In genomic region chr1:184714515-184714914, GRCm38 (mm10) we compare ENCODE assay signal across 24 mouse cellular contexts. TPM values are rescaled to one million over a fixed set of nuclear protein-coding genes. Genes with fewer than 3 reads are reported as not detected.
DNase-seq lines count a peak whose midpoint lies in the region; ATAC-seq and TF ChIP-seq lines count a peak whose summit lies in the region.
"Had no signal": no experiment of that assay in that cellular context is flagged by ENCODE, and none has a peak within 500 bp of the region (broad histone marks: within the 10 kb centered on the region; RNA-seq: fewer than 3 reads in every experiment).

No protein-coding gene starts in this region.

- H3K27me3 ChIP-seq in hindbrain, embryonic 14.5 days (ENCODE audit: control insufficient read depth, insufficient read depth, low read length), result peaks cover 72% of the 10 kb centered on the region
- peaks cover 51% of the 10 kb centered on the region for H3K27me3 ChIP-seq in hindbrain, embryonic 11.5 days (ENCODE audit: control insufficient read depth, insufficient read depth, low read length)
- peaks cover 6% of the 10 kb centered on the region for H3K27me3 ChIP-seq in kidney, adult 2 months (replicated peaks; ENCODE audit: control insufficient read depth, insufficient read depth, low read length)
- peaks cover 96% of the 10 kb centered on the region for H3K27me3 ChIP-seq in kidney, embryonic 15.5 days
- peaks cover 70% of the 10 kb centered on the region for H3K27me3 ChIP-seq in kidney, embryonic 16.5 days (ENCODE audit: insufficient read depth, low read length)
- H3K27me3 ChIP-seq: CH12.LX had no signal

- WGBS in hindbrain, embryonic 14.5 days, result 21% methylated on average over 3 of the region's 3 CpGs
- WGBS in hindbrain, embryonic 11.5 days, result 27% methylated on average over 3 of the region's 3 CpGs
- WGBS in kidney, adult 2 months, result 28% methylated on average over 3 of the region's 3 CpGs
- 22% methylated on average over 3 of the region's 3 CpGs for WGBS in kidney, embryonic 15.5 days
- WGBS in kidney, embryonic 16.5 days, result 24% methylated on average over 3 of the region's 3 CpGs

- H3K9ac ChIP-seq in hindbrain, embryonic 14.5 days, result no peak overlapping the region
- H3K9ac ChIP-seq in hindbrain, embryonic 11.5 days (ENCODE audit: low read depth, low read length), result no peak overlapping the region
- H3K9ac ChIP-seq in kidney, embryonic 15.5 days, result no peak overlapping the region
- no peak overlapping the region for H3K9ac ChIP-seq in kidney, embryonic 16.5 days (replicated peaks; ENCODE audit: low read length)
- H3K9ac ChIP-seq: embryonic facial prominence, embryonic 12.5 days; forebrain, embryonic 13.5 days; forebrain, embryonic 15.5 days had no signal

- no peaks in the 10 kb centered on the region for H3K9me3 ChIP-seq in hindbrain, embryonic 14.5 days (ENCODE audit: control insufficient read depth, low read length)
- no peaks in the 10 kb centered on the region for H3K9me3 ChIP-seq in hindbrain, embryonic 11.5 days (ENCODE audit: control insufficient read depth, low read length)
- no peaks in the 10 kb centered on the region for H3K9me3 ChIP-seq in kidney, embryonic 15.5 days (replicated peaks)
- H3K9me3 ChIP-seq in kidney, embryonic 16.5 days (ENCODE audit: low read length), result no peaks in the 10 kb centered on the region
- H3K9me3 ChIP-seq: embryonic facial prominence, embryonic 10.5 days; embryonic facial prominence, embryonic 12.5 days; forebrain, embryonic 13.5 days; forebrain, embryonic 15.5 days; G1E had no signal

- no peak for TF ChIP-seq POLR2A in kidney, adult 2 months (IDR thresholded peaks at IDR 0.05; ENCODE audit: low read depth, low read length)

- no peaks in the 10 kb centered on the region for H3K4me1 ChIP-seq in hindbrain, embryonic 14.5 days (replicated peaks; ENCODE audit: control insufficient read depth, insufficient read depth, low read length)
- no peaks in the 10 kb centered on the region; the same call in 1 of the 2 replicates for H3K4me1 ChIP-seq in hindbrain, embryonic 11.5 days (replicated peaks; ENCODE audit: control insufficient read depth, insufficient read depth, low read length)
- no peaks in the 10 kb centered on the region for H3K4me1 ChIP-seq in kidney, adult 2 months (ENCODE audit: control insufficient read depth, insufficient read depth, low read length)
- H3K4me1 ChIP-seq in kidney, embryonic 15.5 days, result peaks cover 31% of the 10 kb centered on the region
- H3K4me1 ChIP-seq in kidney, embryonic 16.5 days (ENCODE audit: insufficient read depth, low read length), result peaks cover 12% of the 10 kb centered on the region
- H3K4me1 ChIP-seq: embryonic facial prominence, embryonic 12.5 days; forebrain, embryonic 13.5 days had no signal

- no peak for TF ChIP-seq CTCF in kidney, adult 2 months (conservative IDR thresholded peaks at IDR 0.05; ENCODE audit: insufficient read depth, insufficient read length, low read depth, low read length)

- DNase-seq in hindbrain, embryonic 14.5 days (ENCODE audit: low spot score), result peak; percentile 22
- no peak for DNase-seq in hindbrain, embryonic 11.5 days (ENCODE audit: low spot score)
- DNase-seq in kidney, adult 2 months, result peak; percentile 62
- peak; percentile 29 for DNase-seq in kidney, postnatal 14 days
- DNase-seq: adrenal gland, adult 8-10 months; adrenal gland, postnatal 14 days; adrenal gland, postnatal 36 days; B cell, adult 2 months; cerebellum, adult 11-12 months; cerebellum, adult 2 months; cerebellum, adult 9-10 months; cerebellum, postnatal 10 days; cerebellum, postnatal 25 days had no signal

- H3K36me3 ChIP-seq in hindbrain, embryonic 14.5 days (replicated peaks; ENCODE audit: control insufficient read depth, insufficient read depth), result no peaks in the 10 kb centered on the region
- no peaks in the 10 kb centered on the region for H3K36me3 ChIP-seq in hindbrain, embryonic 11.5 days (ENCODE audit: control insufficient read depth, insufficient read depth, low read length)
- no peaks in the 10 kb centered on the region for H3K36me3 ChIP-seq in kidney, adult 2 months (ENCODE audit: control insufficient read depth, insufficient read depth, low read length)
- no peaks in the 10 kb centered on the region for H3K36me3 ChIP-seq in kidney, embryonic 15.5 days
- H3K36me3 ChIP-seq in kidney, embryonic 16.5 days (ENCODE audit: insufficient read depth, low read length), result no peaks in the 10 kb centered on the region
- H3K36me3 ChIP-seq: embryonic facial prominence, embryonic 10.5 days; embryonic facial prominence, embryonic 12.5 days; forebrain, embryonic 15.5 days; G1E had no signal

- H3K4me2 ChIP-seq in hindbrain, embryonic 14.5 days (replicated peaks), result no peak overlapping the region
- H3K4me2 ChIP-seq in hindbrain, embryonic 11.5 days (replicated peaks; ENCODE audit: low read depth, low read length), result no peak overlapping the region
- H3K4me2 ChIP-seq in kidney, embryonic 15.5 days, result no peak overlapping the region
- no peak overlapping the region for H3K4me2 ChIP-seq in kidney, embryonic 16.5 days (replicated peaks; ENCODE audit: low read depth, low read length)
- H3K4me2 ChIP-seq: embryonic facial prominence, embryonic 12.5 days; forebrain, embryonic 13.5 days; forebrain, embryonic 15.5 days had no signal

- no peak overlapping the region for H3K27ac ChIP-seq in hindbrain, embryonic 14.5 days
- H3K27ac ChIP-seq in hindbrain, embryonic 11.5 days (ENCODE audit: low read depth, low read length), result no peak overlapping the region
- no peak overlapping the region for H3K27ac ChIP-seq in kidney, adult 2 months (ENCODE audit: insufficient read depth, low read depth, low read length)
- H3K27ac ChIP-seq in kidney, embryonic 15.5 days, result no peak overlapping the region
- H3K27ac ChIP-seq in kidney, embryonic 16.5 days (ENCODE audit: low read length), result no peak overlapping the region
- H3K27ac ChIP-seq: embryonic facial prominence, embryonic 10.5 days; embryonic facial prominence, embryonic 12.5 days; forebrain, embryonic 13.5 days; forebrain, embryonic 15.5 days had no signal

- ATAC-seq in hindbrain, embryonic 14.5 days (ENCODE audit: low FRiP score), result no peak
- ATAC-seq in hindbrain, embryonic 11.5 days (ENCODE audit: low FRiP score), result no peak
- no peak; the same call in 1 of the 2 replicates for ATAC-seq in kidney, embryonic 15.5 days (replicated peaks; ENCODE audit: low FRiP score)
- no peak for ATAC-seq in kidney, embryonic 16.5 days (ENCODE audit: low FRiP score, low TSS enrichment)
- ATAC-seq: activated CD4-positive, CD25-positive, alpha-beta regulatory T cell, adult 4 months; CD4-positive, CD25-positive, alpha-beta regulatory T cell, adult 4 months; forebrain, embryonic 13.5 days; forebrain, embryonic 15.5 days; Patski had no signal

- no peak overlapping the region for H3K4me3 ChIP-seq in hindbrain, embryonic 14.5 days (replicated peaks; ENCODE audit: low read length)
- no peak overlapping the region for H3K4me3 ChIP-seq in hindbrain, embryonic 11.5 days (ENCODE audit: low read depth, low read length)
- no peak overlapping the region for H3K4me3 ChIP-seq in kidney, adult 2 months (ENCODE audit: insufficient read depth, low read depth, low read length)
- no peak overlapping the region for H3K4me3 ChIP-seq in kidney, embryonic 15.5 days (replicated peaks)
- no peak overlapping the region for H3K4me3 ChIP-seq in kidney, embryonic 16.5 days (ENCODE audit: low read length)
- H3K4me3 ChIP-seq: embryonic facial prominence, embryonic 10.5 days; embryonic facial prominence, embryonic 12.5 days; forebrain, embryonic 13.5 days; forebrain, embryonic 15.5 days had no signal

RNA-seq across cellular contexts. Expression of gene Hlx, which starts 17.9 kb away (rescaled TPM):
- polyA plus RNA-seq in hindbrain, embryonic 14.5 days (2014; fragmentation: Nextera tagmentation; extraction: Ambion mirVana), result 2.0 and 2.8 TPM in 2 replicates
- polyA plus RNA-seq in hindbrain, embryonic 11.5 days (2014; fragmentation: Nextera tagmentation; extraction: Ambion mirVana), result 3.9 and 4.1 TPM in 2 replicates
- 7.4 and 8.1 TPM in 2 replicates for polyA plus RNA-seq in kidney, adult 2 months (2012; rRNA removed)
- polyA plus RNA-seq in kidney, embryonic 15.5 days (2015; fragmentation: Nextera tagmentation; extraction: Ambion mirVana), result 16.6 and 18.5 TPM in 2 replicates
- polyA plus RNA-seq in kidney, embryonic 16.5 days (2015; fragmentation: Nextera tagmentation; extraction: Ambion mirVana), result 12.8 and 13.2 TPM in 2 replicates
- polyA plus RNA-seq: activated CD4-positive, CD25-positive, alpha-beta regulatory T cell, adult 4 months; CD4-positive, CD25-positive, alpha-beta regulatory T cell, adult 4 months had no signal
